Mouse (Mus musculus) limb, embryonic 11.5 days (tissue): ENCODE data around the gene Grin1. TPM values are rescaled to one million over a fixed set of nuclear protein-coding genes. Genes with fewer than 3 reads are reported as not detected.

Source experiments
- ATAC-seq: fragments of 200-750 bp; cut with Nextera tagmentation; 2 replicates; pipeline ENCODE4 v1.8.0; 2017; ENCODE audit warnings: low read depth; ENCODE audit not compliant: insufficient number of reproducible peaks, low FRiP score, low TSS enrichment
- DNase-seq: peaks from one replicate; pipeline ENCODE4 v3.0.0-alpha.2; 2015; ENCODE audit warnings: low spot score
- H3K27ac ChIP-seq: fragments of 300-500 bp; sonication (generic); replicated peaks from 2 replicates; pipeline ENCODE4 v1.5.1; 2014; ENCODE audit warnings: low read depth, mild to moderate bottlenecking, low read length
- H3K27me3 ChIP-seq: fragments of 300-500 bp; sonication (generic); 2 replicates; pipeline ENCODE4 v1.6.1; 2014; ENCODE audit warnings: mild to moderate bottlenecking, low read length, mixed read lengths; ENCODE audit not compliant: control insufficient read depth, insufficient read depth
- H3K36me3 ChIP-seq: fragments of 300-500 bp; sonication (generic); 2 replicates; pipeline ENCODE4 v1.6.1; 2014; ENCODE audit warnings: mild to moderate bottlenecking, low read length, moderate library complexity, mixed read lengths; ENCODE audit not compliant: control insufficient read depth, insufficient read depth
- H3K4me1 ChIP-seq: fragments of 300-500 bp; sonication (generic); 2 replicates; pipeline ENCODE4 v1.6.1; 2014; ENCODE audit warnings: low read length, mixed read lengths; ENCODE audit not compliant: control insufficient read depth, insufficient read depth
- H3K4me2 ChIP-seq: fragments of 300-500 bp; sonication (generic); 2 replicates; pipeline ENCODE4 v1.6.1; 2014; ENCODE audit warnings: low read depth, mild to moderate bottlenecking, moderate library complexity; ENCODE audit not compliant: severe bottlenecking
- H3K4me3 ChIP-seq: fragments of 300-500 bp; sonication (generic); 2 replicates; pipeline ENCODE4 v1.5.1; 2014; ENCODE audit warnings: low read depth, low read length
- H3K9ac ChIP-seq: fragments of 300-500 bp; sonication (generic); 2 replicates; pipeline ENCODE4 v1.6.1; 2014; ENCODE audit warnings: mild to moderate bottlenecking, low read length
- H3K9me3 ChIP-seq: fragments of 300-500 bp; sonication (generic); 2 replicates; pipeline ENCODE4 v1.6.1; 2016; ENCODE audit warnings: low read length; ENCODE audit not compliant: control insufficient read depth
- WGBS: fragments of 180-500 bp; shearing (Covaris S2); extraction: QIAGEN DNeasy Blood & Tissue Kit; methylation state at CpG from one replicate; pipeline ENCODE4 v1.1.7; 2014; 5-methylcytosine and 5-hydroxymethylcytosine counted together
- polyA plus RNA-seq: library from polyadenylated mRNA; unstranded; fragments of >200 nt; fragmentation: Nextera tagmentation; extraction: Ambion mirVana; gene quantifications from 2 replicates; pipeline ENCODE4 v1.2.1, GENCODE M21; 2014

The Grin1 gene
- polyA plus RNA-seq, 1 experiment from 2014 or later, result 0.60 TPM

GRCm38 (mm10) chr2:25355419-25356066, 36.6 kb upstream of the Grin1 start:
- H3K36me3 ChIP-seq, result peaks cover 15% of the 10 kb centered on the region
- peak overlapping the region; percentile 62; the same call in 1 of the 2 replicates for H3K9ac ChIP-seq
- no peak for DNase-seq
- peak overlapping the region; percentile 42 for H3K4me3 ChIP-seq
- no peak; the same call in 1 of the 2 replicates for ATAC-seq
- no peaks in the 10 kb centered on the region for H3K9me3 ChIP-seq
- H3K4me2 ChIP-seq, result peak overlapping the region; percentile 88
- no peaks in the 10 kb centered on the region for H3K27me3 ChIP-seq
- H3K27ac ChIP-seq, result no peak overlapping the region
- 36% methylated on average over 18 of the region's 18 CpGs for WGBS
- peaks cover 8% of the 10 kb centered on the region for H3K4me1 ChIP-seq

- no peak overlapping the region for H3K4me3 ChIP-seq
- H3K9ac ChIP-seq, result no peak overlapping the region
- no peak overlapping the region for H3K4me2 ChIP-seq
- no peaks in the 10 kb centered on the region for H3K9me3 ChIP-seq
- no peak overlapping the region for H3K27ac ChIP-seq
- 84% methylated on average over 6 of the region's 6 CpGs for WGBS
- DNase-seq (no peak), ATAC-seq (no peak)
- H3K4me1 ChIP-seq, result peaks cover 8% of the 10 kb centered on the region
- no peaks in the 10 kb centered on the region for H3K27me3 ChIP-seq
- peaks cover 27% of the 10 kb centered on the region for H3K36me3 ChIP-seq
Measured at GRCm38 (mm10) chr2:25354211-25354610, 35.2 kb upstream of the Grin1 start.

GRCm38 (mm10) chr2:25350701-25351100, 31.7 kb upstream of the Grin1 start:
- WGBS, result 96% methylated on average over 3 of the region's 3 CpGs

DNA sequence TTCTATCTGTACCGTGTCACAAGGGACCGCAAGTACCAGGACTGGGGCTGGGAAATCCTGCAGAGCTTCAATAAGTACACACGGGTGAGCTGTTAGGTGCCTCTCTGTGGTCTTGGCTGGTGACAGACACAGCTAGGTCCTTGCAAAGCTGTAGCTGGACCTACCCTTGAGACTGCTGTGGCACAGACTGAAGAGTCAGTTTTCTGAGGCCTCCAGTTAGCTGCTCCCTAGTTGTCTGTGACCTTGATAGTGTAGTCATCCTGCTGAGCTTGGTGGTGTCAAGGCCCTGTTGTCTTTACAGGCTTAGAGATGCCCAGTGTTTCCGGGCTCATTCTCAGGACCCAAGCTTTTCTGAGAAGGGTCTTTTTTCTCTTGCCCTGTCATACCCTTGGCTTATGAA, 30.5 kb upstream of the Grin1 start:
- Histone ChIP-seq H3K36me3 (peaks cover 54% of the 10 kb centered on the region), H3K4me2 (no peak overlapping the region), H3K4me1 (no peaks in the 10 kb centered on the region), H3K27me3 (no peaks in the 10 kb centered on the region), H3K9ac (no peak overlapping the region), H3K9me3 (no peaks in the 10 kb centered on the region), H3K4me3 (no peak overlapping the region), H3K27ac (no peak overlapping the region)
- ATAC-seq (no peak), DNase-seq (no peak)
- WGBS, result 95% methylated on average over 4 of the region's 4 CpGs

More at GRCm38 (mm10) chr2:25350701-25351100, 31.7 kb upstream of the Grin1 start:
- Histone ChIP-seq H3K9ac (no peak overlapping the region), H3K27me3 (no peaks in the 10 kb centered on the region), H3K36me3 (peaks cover 45% of the 10 kb centered on the region), H3K27ac (no peak overlapping the region), H3K9me3 (no peaks in the 10 kb centered on the region), H3K4me2 (no peak overlapping the region), H3K4me3 (no peak overlapping the region), H3K4me1 (peaks cover 3% of the 10 kb centered on the region; the same call in 1 of the 2 replicates)
- ATAC-seq (no peak), DNase-seq (no peak)

- Histone ChIP-seq H3K4me3 (no peak overlapping the region), H3K36me3 (peaks cover 62% of the 10 kb centered on the region), H3K27me3 (no peaks in the 10 kb centered on the region), H3K9me3 (no peaks in the 10 kb centered on the region), H3K27ac (no peak overlapping the region), H3K4me2 (no peak overlapping the region), H3K4me1 (no peaks in the 10 kb centered on the region), H3K9ac (no peak overlapping the region)
- WGBS, result 94% methylated on average over 7 of the region's 7 CpGs
- DNase-seq (no peak), ATAC-seq (no peak)
Measured at GRCm38 (mm10) chr2:25348162-25348561, 29.2 kb upstream of the Grin1 start.

- ATAC-seq (no peak), DNase-seq (no peak)
- WGBS, result 94% methylated on average over 6 of the region's 6 CpGs
- Histone ChIP-seq H3K4me2 (no peak overlapping the region), H3K27me3 (no peaks in the 10 kb centered on the region), H3K4me3 (no peak overlapping the region), H3K27ac (no peak overlapping the region), H3K36me3 (peaks cover 36% of the 10 kb centered on the region), H3K4me1 (peaks cover 3% of the 10 kb centered on the region), H3K9ac (no peak overlapping the region), H3K9me3 (no peaks in the 10 kb centered on the region)
Measured at GRCm38 (mm10) chr2:25338303-25338702, 19.3 kb upstream of the Grin1 start.

DNA sequence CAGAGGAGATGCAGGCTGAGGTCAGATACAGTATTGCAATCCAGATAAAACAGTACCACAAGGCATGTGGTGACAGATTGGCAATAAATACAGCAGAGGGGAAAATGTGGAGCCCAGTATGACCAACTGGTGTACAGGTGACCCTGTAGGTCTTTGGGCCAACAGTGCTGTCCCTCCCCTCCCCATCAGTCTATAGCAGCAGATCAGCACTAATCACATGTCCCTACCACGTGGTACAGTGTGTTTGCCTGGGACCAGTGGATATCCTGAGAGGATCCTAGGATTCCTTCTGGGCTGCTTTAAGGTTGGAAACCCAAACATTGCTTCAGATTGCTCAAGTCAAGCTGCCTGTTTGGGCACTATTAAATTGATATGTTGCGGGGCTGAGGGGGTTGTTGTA, 14.6 kb upstream of the Grin1 start:
- Histone ChIP-seq H3K27me3 (no peaks in the 10 kb centered on the region), H3K9me3 (no peaks in the 10 kb centered on the region), H3K27ac (no peak overlapping the region), H3K9ac (peak overlapping the region; percentile 84; the same call in 1 of the 2 replicates), H3K4me1 (peaks cover 7% of the 10 kb centered on the region), H3K4me2 (peak overlapping the region; percentile 76), H3K36me3 (peaks cover 22% of the 10 kb centered on the region), H3K4me3 (peak overlapping the region; percentile 95)
- 77% methylated on average over 2 of the region's 2 CpGs for WGBS
- DNase-seq, result no peak
- ATAC-seq, result no peak

- Histone ChIP-seq H3K4me2 (peak within 1 kb of the TSS; percentile 76), H3K27me3 (no peaks in the 10 kb centered on the region), H3K4me1 (peaks cover 7% of the 10 kb centered on the region), H3K9me3 (no peaks in the 10 kb centered on the region), H3K27ac (peak within 1 kb of the TSS; percentile 88), H3K9ac (peak within 1 kb of the TSS; percentile 92), H3K4me3 (peak within 1 kb of the TSS; percentile 95), H3K36me3 (peaks cover 20% of the 10 kb centered on the region)
- DNase-seq (peak; percentile 99), ATAC-seq (peak; percentile 97)
- WGBS, result under 1% methylated on average over 78 of the region's 78 CpGs
Measured at GRCm38 (mm10) chr2:25332286-25333160, 13.5 kb upstream of the Grin1 start, which contains the start of gene Man1b1. TSS of gene Man1b1 (plus strand) at chr2:25332338.
